Mouse (Mus musculus): ENCODE measurements around the gene Zdhhc12.
"Not testable (repeated sequence)": the region's sequence is repeated elsewhere in the genome, so short reads cannot be mapped to it uniquely, and the experiment has no call there.

Zdhhc12 gene

DNA sequence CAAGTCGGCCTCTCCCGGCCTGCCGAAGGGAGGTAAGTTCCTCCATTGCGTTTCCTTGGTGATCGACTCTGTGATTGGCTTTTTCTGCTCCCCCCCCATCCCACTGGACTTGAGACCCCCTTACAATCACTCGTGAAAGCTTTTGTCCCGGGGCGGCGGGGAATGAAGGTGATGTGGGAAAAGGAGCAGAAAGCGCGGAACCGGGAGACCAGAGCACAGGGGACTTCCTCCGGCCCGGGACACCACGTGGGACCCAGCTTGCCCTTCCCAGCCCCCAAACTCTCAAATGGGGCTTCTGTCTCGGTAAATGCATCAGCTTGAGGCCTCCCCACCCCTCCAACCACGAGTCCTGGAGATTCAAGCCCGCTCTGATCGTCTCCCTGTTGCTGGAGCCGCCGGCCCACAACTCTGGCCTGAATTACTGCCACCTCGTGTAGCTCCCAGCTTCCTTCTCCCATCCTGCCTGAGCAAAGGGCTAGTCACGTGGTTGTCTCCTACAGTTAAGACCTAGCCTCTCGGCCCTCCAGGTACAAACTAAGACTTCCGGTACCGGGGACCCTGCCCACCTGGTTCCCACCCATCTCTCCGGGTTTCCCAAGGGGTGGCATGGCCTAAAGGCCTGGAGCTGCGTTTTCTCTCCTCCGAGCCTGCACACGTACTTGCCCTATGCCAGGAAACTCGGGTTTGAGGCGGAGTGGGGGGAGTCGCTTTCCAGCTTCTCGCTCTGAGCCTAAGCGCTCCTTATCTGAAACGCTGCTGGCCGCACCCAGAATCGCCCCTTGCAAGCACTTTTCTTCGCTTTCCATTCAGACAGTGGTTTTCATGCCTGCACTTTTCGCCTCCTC, 31.0 kb downstream of the Zdhhc12 start:
- peak; percentile 61 to 63 for DNase-seq

- DNase-seq: peak; percentile 50 to 54
Observed at GRCm38 (mm10) chr2:30061215-30062166, 32.0 kb downstream of the Zdhhc12 start.

DNA sequence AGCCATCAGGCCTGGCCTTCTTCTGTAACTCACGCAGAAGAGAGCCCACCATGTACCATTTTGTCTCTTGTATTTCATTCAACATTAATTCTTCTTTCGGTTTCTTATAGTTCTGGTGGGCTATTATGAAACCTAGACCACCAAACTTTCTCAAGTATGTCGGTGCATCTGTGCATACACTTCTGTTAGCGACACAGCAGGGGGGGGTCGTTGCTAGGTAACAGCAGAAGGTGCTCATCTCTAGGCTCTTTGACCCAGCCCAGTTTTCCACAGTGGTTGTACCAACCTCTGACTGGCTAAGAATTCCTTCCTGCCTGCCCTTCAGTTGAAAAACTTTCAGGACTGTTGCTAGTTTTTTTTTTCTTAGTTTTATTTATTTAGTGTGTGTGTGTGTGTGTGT, 35.0 kb downstream of the Zdhhc12 start:
- DNase-seq: no peak

DNA sequence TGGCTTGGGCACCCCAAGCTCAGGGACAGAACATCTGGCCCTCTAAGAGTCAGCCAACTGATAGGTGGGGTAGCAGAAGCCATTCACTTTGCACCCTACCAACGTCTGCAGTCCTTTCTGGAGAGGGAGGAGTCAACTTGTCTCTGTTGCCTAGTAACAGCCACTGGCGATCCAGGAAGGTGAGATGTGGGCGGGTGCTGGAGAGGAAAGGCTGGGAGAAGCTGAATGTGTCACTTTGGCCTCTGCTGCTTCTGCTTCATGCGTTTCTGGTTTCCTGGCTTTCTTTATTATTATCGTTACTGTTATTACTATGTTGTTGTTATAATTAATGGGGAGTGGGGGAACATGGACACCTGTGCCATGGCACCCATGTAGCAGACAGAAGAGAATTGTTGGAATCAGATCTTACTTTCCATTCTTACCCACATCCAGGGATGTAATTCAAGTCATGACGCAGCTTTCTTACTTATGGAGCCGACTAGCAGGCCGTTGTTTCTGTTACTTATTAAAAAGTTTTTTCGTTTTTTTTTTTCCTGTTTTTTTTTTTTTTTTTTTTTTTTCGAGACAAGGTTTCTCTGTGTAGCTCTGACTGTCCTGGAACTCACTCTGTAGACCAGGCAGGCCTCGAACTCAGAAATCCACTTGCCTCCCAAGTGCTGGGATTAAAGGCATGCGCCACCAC, 36.1 kb downstream of the Zdhhc12 start, which contains the start of gene Set:
Set (plus strand) TSS at position 156 of the 682 bp plus-strand sequence.
- peak; percentile 30 to 43 for DNase-seq

- no peak for DNase-seq
Observed at GRCm38 (mm10) chr2:30056736-30057135, 36.7 kb downstream of the Zdhhc12 start.

- DNase-seq: not testable (repeated sequence)
Observed at GRCm38 (mm10) chr2:30055310-30055709, 38.1 kb downstream of the Zdhhc12 start.

DNA sequence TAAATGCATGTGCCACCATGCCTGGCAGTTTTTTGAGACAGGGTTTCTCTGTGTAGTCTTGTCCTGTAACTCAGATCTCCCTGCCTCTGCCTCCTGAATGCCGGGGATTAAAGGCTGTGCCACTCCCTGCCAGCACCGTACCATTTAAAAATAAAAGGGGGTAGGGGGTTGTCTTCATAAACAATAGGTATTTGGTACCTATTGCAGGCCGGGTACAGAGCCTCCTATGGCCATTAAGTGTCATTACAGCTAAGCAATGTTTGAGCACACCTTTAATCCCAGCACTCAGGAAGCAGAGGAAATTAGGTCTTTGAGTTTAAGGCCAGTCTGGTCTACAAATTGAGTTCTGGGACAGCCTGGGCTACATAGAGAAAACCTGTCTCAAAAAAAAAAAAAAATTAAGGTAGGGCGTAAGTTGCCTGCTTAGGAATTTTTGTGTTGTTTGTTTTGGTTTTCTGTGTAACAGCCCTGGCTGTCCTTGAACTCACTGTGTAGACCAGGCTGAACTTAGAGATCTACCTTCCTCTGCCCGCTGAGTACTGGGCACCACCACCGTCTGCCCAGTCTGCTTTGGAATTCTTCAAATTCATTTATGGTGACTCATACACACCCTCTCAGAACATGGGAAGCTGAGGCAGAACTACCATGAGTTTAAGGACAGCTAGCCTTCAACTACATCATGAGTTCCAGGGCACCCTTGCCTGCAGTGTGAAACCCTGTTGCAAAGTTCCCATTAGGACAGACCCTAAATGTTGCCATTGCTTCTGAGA, 41.3 kb downstream of the Zdhhc12 start:
- no peak for DNase-seq

DNA sequence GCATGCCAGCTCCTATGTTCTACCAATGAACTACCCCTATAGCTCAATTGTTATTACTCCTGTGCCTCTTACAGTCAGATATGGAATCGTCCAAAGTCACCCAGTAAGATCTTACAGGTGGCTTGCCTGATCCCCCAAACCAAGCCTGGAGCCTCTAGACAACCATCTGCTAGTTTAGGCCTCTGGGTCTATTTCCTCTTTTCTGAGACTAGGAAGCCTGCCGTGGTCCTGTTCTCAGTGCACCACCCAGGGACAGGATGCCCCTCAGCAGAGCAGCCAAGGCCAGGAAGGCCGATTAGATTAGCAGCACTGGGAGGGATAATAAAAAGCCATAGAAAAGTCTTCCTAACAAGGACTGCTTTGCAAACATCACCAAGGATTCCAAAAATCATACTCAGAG, 43.6 kb downstream of the Zdhhc12 start:
- no peak for DNase-seq

DNA sequence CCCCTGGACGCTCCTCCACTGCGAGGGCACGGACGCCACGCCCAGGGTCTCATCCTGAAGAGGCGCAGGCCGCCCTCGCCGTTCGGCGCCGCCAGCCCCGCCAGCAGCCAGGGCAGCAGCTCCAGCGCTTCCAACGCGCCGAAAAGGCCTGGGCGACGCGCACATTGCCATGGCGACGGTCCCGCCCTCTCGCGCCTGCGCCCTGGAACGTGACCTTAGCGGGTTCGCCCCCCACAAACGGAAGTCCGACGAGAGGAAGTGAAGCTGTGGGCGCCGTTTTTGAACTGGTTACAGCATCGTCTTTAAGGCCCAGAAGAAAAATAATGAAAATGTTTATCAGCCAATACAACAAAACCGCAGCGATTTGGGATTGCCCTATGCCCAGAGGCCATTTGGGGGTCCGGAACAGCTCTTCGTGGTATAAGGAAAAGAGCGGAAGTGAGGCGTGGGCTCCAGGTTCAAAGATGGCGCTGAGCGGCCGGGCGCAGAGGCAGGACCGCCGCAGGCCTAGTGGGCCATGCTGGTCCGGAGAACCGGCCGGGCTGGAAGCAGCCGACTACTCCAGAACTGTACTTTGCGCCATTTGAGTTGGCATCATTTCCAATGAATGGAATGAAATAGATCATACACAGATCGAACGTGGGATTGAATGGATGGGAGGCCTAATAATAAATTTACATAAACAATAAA, 44.6 kb downstream of the Zdhhc12 start, which contains the start of gene Wdr34:
Wdr34 (minus strand) TSS at position 183 of the 690 bp plus-strand sequence.
- DNase-seq: peak; percentile 99

DNA sequence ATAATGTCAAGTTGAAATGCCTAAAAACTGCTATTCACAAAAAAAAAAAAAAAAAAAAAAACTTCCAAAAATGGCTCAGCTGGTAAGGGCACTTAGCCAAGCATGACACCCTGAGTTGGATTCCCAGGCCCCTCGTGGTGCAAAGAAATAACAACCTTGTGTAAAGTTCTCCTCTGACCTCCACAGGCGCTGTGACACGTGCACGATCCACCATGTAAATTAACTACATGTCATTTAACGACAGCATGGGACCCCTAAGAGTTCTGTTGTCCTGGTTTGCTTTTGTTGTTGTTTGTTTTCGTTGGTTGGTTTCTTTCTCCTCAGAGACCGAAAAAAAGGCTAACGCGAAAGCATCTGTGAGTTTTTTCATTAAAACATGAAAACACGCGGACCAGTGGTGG, 45.3 kb downstream of the Zdhhc12 start:
- no peak for DNase-seq

DNA sequence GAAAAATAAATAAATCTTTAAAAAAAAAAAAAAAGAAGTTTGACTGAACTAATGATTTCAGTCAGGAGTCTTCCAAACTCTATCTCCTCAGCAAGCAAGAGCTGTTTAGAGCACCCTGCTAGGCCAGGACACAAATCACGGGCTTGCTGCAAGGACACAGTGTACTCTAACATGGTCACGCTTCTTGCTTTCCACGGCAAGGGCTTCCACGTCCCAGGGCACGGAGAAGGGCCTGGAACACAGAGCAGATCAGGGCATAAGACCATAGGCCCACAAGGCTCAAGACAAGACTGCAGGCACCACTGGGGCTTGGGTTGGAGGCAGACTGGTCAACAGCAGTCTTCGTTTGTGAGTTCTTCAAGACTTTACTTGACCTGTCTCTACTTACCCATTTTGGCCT, 46.3 kb downstream of the Zdhhc12 start:
- DNase-seq: no peak

DNA sequence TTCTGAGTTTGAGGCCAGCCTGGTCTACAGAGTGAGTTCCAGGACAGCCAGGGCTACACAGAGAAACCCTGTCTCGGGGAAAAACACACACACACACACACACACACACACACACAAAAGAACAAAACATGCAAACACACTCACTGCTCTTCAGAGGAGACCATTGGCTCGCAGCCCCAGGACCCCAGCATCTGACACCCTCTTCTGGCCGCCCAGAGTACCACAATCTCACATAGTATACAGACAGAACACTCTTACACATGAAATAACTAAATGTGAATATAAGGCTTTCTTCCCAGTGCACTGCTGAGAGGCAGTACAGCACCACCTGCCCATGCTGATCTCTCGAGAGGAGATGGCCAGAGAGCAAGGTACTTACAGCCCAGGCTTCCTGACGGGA, 48.9 kb downstream of the Zdhhc12 start:
- no peak for DNase-seq

DNA sequence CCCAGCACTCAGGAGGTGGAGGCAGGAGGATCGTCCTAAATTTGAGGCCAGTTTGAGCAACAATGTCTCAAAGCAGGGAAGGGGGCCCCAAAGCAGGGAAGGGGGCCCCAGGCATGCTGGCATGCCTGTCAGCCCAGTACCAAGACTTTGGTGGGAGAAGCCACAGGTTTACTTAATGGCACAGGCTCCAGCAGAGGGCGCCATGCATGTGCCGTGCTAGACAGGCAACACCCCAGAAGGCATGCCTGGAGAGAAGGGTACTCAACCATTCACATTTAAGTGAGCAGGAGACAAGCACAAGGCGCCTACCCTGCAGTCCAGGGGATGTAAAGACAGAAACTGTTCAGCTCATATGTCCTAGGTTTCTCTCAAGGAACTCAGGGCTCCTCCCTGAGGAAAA, 51.0 kb downstream of the Zdhhc12 start:
- DNase-seq: peak; percentile 91 to 94

Measured in cerebellum, postnatal 10 days (tissue).